Mouse (Mus musculus): ENCODE measurements around the gene Plxdc2.

Plxdc2 gene

DNA sequence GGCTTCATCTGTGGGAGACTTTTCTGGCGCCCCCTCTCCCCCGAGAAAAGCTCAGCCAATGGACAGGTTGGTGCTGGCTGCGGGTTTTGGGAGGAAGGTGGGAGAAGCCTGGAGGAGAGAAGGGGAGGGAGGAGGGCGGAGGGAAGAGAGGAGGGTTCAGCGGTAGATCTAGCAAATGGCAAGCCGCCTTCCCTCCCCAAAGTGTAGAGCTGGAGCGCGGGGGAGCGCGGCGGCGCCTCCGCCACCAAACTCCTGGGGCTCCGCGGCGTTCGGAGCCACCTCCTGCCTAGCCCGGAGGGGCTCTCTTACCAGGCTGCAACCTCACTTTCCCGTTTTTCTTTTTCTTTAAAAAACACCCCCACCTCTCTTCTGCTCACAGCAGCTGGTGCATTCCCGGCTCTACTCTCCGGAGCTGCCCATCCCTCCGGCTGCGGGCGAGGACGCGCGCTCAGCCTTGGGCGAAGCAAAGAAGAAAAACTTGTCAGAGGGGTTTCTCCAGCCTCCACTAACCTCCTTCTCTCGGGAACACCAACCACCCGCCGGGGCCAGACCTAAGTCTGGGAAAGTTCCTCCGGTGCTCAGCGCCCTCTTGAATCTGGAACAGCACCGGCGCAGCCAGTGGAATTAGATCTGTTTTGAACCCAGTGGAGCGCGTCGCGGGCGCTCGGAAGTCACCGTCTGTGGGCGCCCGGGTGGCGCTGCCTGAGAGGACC, at the start of gene Plxdc2:
Plxdc2 (plus strand) TSS at position 199 of the 713 bp plus-strand sequence.
- no peak for DNase-seq (ENCODE audit: low read depth, low spot score)

DNA sequence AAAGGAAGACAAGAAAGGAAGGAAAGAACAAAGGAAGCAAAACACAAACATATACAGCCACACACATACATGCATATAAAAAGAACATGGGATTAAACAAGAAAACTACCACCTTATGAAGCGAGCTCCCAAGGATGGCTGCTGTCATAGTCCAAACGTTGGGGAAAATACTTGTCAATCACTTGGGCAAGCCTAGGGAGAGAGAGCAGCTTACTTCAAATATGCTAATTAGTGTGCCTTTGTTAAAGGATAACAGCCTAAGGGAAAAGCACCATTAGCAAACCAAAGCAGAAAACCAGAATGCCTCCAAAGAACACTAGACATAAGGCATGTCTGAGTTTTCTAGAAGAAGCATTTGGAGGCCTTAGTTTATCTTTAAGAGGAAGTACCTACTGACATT, 45.7 kb upstream of the Plxdc2 start:
- no peak for DNase-seq (ENCODE audit: low read depth, low spot score)

DNA sequence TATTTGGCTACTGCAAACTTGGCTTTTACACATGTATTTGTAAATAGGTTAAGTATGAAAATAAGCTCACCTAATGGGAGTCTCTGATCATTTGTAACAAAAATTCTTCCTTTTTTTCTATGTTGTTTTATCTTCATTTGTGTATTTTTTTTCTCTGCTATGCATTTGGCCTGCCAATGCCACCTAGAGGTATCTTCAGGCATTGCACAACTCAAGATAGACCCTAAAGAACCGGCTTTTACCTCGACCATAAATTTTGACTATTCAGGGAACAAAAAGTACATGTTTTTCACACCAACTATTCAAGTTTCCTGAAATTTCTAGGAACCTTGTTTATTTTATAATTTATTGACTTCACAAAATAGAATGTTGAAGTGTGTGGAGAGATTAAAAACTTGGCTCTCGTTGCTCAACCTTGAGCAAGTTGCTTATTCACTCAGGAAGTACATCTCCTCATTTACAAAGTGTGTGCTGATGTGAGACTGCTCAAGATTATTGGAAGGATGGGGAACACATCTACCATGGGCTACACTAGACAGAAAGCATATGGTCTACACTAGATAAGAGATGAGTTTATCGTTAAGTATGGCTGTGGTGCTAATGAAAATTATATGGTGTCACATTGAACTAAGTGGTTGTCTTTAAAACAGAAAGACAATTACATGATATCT, 43.6 kb upstream of the Plxdc2 start:
- DNase-seq (ENCODE audit: low read depth, low spot score): peak; percentile 38

DNA sequence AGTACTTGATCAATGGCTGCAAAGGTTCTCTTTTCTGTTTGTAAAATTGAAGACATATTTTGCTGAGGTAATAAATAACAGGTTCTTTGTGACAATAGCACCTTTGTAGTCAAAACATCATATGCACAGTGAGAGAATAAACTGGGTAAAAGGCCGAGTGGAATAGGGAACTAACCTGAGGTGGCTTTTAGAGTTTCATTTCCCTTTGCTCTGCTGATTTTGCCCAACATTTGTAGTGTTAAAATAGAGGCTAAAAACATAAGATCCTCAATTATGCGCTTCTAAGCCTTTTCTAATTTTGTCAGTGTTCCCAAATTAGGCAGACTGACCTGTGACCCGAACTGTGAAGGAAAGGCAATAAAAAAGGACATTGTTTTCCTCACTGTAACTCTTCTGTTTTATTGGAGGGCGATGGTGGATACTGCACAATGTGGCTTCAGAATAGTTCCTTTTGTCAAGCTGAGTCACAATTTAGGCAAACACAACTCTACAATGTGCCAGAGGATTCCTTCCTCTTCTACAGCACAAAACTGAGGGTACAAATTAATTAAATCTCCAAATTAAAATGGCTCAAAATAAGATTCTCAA, 20.8 kb upstream of the Plxdc2 start:
- DNase-seq (ENCODE audit: low read depth, low spot score): peak; percentile 64

DNA sequence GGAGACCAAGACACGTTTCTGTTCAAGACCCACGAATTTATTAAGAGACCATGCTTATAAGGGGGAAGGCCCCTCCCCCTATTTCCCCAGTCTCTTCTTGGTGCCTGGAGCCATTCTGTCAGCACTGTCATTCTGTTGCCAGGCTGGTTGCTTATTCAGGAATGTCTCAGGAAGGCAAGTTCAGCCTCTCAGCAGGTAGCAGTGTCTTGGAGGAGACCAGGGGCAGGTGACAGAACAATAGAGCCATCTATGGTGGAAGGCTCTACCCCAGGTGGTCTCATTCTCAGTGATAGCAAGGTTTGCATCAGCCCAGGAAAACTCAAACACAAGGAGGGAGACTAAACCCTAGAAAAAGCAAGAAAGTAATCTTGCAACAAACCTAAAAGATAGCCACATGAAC, 11.5 kb upstream of the Plxdc2 start:
- DNase-seq (ENCODE audit: low read depth, low spot score): no peak

DNA sequence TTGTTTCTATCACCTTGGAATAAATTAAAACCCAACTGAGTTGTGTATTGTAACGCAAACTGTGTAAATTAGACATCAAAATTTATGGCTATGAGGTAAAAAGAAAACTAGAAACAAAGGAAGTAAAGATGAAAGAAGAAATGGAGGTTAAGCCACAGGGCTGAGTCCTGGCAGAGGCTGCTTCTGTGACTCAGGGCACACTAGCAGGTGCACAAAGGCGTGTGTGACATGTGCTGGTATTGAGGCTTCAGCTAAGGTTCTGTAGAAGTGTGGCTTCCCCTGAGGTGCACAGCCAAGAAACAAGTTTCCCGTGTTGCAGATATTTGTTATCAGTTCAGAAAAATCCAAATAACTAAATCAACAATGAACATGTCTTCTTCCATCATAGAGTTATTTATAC, 5.0 kb upstream of the Plxdc2 start:
- DNase-seq (ENCODE audit: low read depth, low spot score): peak; percentile 6

DNA sequence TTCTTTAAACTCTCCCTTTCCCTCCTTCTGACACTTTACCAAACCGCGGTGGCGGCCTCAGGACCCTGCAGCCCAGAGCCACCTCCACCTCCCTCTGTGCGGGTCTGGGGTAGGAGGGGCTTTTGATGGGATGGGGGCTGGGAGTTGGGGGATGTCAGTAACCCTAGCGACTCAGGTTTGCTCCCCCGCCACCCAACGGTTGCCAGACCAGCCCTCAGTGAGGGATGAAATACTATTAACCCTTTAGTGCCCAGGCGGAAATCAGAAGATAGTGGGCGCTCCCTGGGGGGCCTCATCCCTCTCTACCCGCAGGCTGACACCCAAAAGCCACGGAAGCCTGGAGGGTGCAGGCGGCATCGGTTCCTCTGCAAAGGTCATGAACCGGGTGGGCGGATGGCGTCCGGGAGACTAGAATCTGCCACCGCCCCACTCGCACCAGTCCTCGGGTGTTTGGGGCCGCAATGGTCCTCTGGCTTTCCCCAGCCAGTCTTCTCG, 446 bp upstream of the Plxdc2 start:
- no peak for DNase-seq (ENCODE audit: low read depth, low spot score)

DNA sequence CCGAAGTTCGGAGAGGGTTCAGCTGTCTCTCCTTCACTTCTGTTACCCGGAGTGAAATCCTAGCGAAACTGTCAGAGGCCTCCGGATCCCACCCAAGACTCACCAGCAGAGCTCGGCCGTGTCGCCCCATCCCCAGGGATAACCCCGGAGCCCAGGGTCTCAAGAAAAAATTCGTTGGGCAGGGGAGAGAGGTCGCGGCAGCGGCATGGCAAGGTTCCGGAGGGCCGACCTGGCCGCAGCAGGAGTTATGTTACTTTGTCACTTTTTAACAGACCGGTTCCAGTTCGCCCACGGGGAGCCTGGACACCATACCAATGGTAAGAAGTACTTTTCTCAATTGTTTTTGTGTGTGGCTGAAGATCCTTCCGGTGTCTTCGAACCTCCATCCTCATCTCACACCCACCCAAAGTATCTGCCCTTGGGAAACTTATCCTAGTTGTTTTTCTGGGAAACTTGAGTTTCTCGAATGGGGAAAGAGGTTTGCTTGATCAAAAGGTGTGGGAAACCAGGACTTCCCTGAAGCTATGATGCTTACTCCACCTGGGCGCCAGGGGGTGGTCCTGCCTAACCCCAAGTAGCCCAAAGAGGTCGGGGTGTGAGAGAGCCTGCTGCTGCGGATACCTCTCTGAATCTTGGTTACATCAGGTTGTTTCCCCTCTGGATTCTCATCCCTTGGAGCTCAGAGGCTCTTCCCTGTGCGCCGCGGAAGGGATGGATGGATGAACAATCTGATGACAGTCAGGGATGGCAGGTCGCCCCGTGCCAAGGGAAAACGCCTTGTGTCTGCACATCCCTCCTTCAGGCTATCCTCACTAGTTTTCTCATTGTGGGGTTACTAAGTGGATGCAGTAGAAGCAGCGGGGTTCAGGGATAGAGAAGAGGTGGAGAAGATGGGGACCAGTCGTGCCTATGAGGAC, 1.1 kb downstream of the Plxdc2 start:
- no peak for DNase-seq (ENCODE audit: low read depth, low spot score)

DNA sequence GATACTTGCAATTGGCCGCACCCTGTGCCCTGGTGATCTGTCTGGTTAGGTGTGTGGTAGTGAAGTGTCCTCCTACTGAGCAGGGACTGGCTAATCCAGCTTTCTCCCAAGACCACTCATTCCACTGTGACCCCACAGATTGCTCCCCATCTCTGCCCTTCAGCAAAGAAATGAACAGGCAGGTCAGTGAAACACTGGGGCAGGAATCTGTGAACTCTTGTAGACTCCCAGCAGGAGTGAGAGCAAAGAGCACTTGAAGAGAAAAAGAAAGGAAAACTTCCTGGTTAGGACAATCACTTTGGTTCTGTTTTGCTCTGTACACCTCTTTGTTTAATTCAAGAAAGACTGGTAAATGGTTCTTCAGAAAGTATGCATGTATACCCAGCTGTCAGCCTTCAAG, 1.8 kb downstream of the Plxdc2 start:
- no peak for DNase-seq (ENCODE audit: low read depth, low spot score)

DNA sequence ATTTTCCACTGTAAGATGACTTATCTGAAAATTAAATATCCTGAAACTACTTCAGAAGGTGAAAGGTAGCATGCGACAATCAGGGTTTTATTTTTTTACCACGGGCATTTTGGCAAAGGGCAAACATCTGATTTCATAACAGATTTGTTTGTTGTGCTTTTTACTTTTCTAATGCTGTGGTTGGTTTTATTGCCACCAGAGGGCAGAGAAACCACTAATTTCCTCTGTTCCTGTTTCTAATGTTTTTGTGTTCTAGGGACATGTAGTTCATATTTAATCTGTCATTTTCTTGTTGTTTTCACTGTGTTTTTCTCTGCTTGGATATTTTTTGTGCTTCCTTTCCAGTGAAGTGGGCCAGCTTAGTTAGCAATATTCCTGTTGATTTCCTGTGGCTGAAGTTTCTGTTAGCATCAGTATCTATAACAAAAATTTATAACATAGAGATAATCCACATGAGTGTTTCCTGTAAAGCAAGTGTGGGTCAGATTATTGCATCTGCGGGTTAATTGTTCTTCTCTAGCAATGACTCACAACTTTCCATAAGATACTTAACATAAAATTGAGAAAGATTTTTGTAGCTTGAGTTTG, 3.3 kb downstream of the Plxdc2 start:
- DNase-seq (ENCODE audit: low read depth, low spot score): peak; percentile 29

DNA sequence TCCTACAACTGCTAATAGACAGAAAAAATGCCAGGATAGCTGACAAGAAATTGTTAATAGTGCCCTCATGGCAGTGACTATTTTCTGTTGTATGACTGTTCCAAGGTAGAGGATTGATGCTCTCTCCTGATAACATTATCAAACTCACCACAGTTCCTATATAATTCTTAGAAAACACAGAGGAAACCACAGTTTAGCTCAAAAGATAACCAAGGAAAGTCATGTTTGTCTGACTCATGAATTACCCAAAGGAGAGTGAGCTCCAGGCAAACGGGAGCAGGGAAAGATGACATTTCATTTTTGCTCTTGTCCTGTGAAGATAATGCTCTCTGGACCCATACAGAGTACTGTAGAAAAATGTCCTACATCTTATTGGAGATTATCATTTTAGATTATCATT, 8.6 kb downstream of the Plxdc2 start:
- DNase-seq (ENCODE audit: low read depth, low spot score): no peak

DNA sequence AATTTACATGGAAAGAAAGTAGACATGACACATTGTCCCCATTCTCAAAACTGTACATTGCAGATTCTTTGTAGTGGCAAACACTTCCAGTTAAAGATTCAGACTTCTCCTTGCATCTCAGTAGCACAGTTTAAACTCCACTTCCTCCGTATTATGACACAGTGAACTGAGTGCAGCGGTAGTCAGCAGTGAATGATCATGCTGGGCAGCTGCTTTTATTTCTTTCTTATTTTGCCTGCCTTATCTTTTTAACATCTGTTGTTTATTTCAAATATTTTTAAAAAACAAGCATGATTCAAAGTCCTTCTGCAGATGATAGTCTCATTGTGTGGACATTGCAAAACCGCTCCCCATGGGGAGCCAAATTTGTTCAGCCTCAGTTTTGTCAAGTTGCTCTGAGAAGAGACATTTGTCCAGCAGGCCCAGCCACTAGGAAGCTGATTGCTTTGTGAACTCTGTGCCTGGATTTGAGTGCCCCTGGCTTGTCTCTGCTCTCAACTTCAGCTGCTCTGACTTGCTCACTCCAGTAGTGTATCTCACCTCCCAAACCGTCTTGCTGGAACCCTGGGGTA, 9.8 kb downstream of the Plxdc2 start:
- DNase-seq (ENCODE audit: low read depth, low spot score): no peak

DNA sequence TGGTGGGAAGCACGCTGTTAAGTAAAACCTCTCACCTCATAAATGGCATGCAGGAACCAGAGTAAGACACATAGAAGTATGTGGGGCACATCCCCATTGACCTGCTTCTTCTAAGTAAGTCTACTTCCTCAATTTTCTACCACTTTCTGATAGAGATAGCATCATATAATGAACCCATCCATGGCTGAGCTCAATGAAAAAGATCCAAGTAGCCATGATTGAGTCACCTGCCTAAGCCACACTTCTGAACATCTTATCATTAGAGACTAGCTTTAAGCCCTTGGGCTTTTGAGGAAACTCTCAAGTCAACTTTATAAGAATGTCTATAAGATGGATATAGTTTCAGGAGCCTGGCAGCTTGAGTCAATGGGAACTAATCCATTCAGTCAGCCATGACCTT, 14.3 kb downstream of the Plxdc2 start:
- peak; percentile 8 for DNase-seq (ENCODE audit: low read depth, low spot score)

DNA sequence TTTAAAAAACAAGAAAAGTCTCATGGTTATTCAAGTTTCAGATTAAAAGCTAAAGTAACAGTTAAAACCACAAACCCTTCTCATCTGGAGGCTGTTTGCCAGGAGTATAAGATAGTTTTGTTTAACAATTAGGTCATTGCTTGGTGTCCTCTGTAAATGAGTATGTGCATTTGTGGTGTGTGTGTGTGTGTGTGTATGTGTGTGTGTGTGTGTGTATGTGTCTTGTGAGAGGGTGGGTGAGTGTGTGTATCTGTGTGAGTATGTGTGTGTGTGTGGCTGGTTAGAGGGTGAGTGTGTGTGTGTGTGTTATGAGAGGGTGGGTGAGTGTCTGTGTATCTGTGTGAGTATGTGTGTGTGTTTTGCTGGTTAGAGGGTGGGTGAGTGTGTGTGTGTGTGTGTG, 18.2 kb downstream of the Plxdc2 start:
- no peak for DNase-seq (ENCODE audit: low read depth, low spot score)

DNA sequence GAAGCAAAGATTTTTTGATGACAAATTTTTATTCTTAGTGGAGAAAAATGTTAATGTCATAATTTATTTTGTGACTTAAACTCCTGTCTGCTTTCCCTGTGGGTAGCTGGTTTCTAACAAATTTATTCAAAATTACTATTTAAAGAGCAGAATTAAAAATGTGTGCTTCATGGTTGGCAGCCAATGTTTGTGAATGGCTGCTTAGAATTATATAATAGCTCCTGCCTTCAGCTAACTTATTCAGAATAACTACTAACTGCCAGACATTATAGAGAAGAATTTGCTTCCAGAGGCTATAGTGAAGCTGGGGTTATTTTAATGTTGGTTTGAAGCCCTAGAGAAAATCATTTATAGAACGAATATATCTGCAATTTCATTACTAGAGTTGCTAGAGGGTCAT, 30.1 kb downstream of the Plxdc2 start:
- no peak for DNase-seq (ENCODE audit: low read depth, low spot score)

DNA sequence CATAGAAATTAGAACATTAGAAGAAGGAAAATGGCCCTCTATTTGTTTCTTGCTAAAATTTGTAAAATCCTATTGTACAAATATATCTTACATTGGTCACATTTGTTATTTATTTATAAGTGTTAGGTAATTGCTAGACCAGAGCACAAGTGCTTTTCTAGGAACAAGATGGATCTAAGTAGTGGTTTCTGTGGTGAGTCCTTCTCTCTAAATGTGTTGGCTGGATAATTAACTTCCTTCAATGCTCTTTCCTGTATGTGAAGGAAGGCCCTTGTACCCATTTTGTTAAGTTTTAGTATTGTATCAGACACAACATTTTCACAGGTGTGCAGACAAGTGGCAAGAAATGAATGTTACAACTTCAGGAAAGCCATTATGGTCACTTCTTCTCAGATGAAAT, 30.6 kb downstream of the Plxdc2 start:
- no peak for DNase-seq (ENCODE audit: low read depth, low spot score)

DNA sequence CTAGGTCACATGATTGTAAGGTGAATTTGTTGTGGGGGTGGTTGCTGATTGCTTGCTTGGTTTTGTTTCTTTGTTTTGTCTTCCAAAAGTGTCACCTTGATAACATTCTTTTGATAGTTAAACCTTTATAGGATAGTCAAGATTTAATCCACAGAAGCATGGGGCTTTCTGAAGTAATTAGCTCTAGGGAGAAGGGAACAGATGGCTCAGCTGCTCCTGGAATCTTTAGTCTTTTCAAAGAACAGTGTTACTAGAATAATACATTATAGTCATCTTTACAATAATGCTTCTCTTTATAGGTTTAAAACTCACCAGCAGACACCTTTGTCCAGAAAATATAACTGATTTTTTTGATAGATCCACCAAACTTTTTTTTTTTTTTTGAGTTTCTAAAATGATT, 31.7 kb downstream of the Plxdc2 start:
- no peak for DNase-seq (ENCODE audit: low read depth, low spot score)

DNA sequence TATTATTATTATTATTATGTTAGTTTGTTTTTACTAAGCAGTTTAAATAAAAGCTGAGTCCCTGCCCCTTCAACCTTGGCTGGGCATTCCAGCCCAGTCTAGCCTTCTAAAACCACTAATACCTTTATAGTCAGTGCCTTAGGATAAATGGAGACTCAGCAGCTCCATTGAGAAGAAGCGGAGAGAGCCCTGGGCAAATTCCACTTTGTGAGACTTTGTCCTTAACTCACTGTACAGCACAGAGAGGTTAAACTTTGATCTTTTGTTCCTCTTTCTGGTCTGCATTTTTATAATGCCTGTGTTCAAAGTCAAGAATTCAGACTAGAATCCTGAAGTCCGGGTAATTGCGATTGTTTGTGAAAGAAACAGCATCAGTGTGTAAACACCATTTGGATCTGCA, 41.4 kb downstream of the Plxdc2 start:
- no peak for DNase-seq (ENCODE audit: low read depth, low spot score)

DNA sequence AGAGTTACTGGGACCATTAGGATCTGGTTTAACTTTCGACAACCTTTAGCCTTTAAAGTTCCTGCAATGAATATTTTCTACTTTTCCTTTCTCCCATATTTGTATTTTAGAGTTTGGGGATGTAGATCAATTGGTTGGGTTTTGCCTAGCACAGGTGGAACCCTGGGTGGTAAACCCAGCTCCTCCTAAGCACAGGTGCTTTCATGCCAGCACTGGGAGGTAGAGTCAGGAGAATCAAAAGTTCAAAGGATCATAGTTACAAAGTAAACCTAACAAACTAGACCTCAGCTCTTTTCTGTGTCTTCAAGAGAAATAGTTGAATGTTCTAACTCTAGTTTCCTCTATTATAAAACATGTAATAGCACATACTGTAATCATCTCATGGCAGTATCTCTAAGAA, 41.9 kb downstream of the Plxdc2 start:
- no peak for DNase-seq (ENCODE audit: low read depth, low spot score)

DNA sequence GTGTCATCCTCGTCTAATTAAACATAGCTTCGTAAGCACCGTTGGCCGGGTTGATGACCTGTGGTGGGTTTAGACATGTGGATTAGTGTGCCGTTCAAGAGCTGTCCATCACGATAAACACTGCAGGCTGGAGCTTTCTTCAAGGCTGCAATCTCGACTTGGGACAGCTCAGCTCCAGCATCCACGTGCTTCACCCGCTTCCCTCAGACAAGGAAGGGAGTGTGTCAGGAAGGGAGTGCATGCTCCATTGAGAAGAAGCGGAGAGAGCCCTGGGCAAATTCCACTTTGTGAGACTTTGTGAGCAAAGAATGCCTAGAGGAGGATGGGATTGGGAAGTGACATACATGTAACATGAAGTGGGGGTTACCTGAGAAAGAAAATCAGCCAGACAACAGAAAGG, 42.8 kb downstream of the Plxdc2 start:
- DNase-seq (ENCODE audit: low read depth, low spot score): no peak

DNA sequence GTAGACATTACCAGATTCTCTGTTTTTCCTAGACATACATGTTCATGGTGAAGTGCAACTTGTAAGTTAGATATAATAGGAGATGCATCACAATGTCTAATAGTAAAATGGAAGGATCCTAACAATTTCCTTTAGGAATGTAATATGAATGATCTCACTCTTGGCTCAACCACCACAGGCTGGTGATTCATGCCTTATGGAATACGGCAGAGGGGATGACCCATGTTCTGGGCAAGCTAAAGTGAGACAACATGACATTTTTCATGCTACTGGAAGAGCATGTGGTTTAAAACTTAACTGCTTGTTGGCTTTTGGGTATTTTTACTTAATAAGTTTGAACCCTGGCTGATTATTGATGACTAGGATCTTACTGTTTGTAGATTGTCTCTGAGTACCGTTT, 50.4 kb downstream of the Plxdc2 start:
- no peak for DNase-seq (ENCODE audit: low read depth, low spot score)

All from A20 (cell line).